Mouse (Mus musculus) heart, postnatal 0 days (tissue): ENCODE data around the gene Foxl1.

Experiments used
- CTCF ChIP-seq: IDR thresholded peaks from 2 replicates; pipeline ENCODE4 v1.5.1; 2016; ENCODE audit warnings: antibody characterized with exemption, control low read depth, low read depth
- EP300 ChIP-seq: IDR thresholded peaks from 2 replicates; pipeline ENCODE4 v1.6.1; 2016; ENCODE audit warnings: antibody characterized with exemption, low read depth

DNA sequence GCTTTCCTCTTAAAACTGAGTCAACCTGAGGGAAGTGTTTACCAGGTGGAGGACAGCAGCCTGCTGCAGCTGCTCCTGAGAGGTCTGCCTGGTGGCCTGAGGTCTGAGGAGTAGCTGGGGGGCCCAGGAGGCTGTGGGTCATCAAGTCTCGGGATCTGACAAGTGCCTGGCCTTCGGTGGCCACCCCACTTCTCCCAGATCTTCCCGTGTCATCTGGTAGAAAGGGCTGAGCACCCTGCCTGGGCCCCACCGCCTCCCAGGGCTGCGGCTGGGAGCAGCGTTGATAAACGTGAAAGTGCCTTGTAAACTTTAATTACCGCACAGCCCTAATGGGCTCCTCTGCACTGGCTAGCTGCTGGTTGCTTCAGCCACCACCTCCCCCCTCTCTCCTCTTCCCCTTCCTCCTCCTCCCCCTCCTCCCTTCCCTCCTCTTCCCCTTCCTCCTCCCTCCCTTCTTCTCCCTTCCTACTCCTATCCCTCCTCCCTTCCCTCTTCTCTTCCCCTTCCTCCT is 20.9 kb downstream of the Foxl1 start:
- no peak for TF ChIP-seq CTCF
- TF ChIP-seq EP300 = no peak
